Mouse (Mus musculus): ENCODE results near the gene Cdh13.

- TF ChIP-seq CTCF (IDR thresholded peaks at IDR 0.05; ENCODE audit: extremely low read depth, insufficient read depth, low read length) (no peak), POLR2A (IDR thresholded peaks at IDR 0.05; ENCODE audit: extremely low read depth, insufficient read depth, low read length) (no peak)
These were observed 328.0 kb downstream of the Cdh13 start for GRCm38 (mm10) chr8:118611551-118611950.

Data from cortical plate, adult 2 months (tissue).